Mouse (Mus musculus) megakaryocyte, embryonic 14.5 days (primary cell): ENCODE results near the gene Slc1a7. TPM values are rescaled to one million over a fixed set of nuclear protein-coding genes. Genes with fewer than 3 reads are reported as not detected.

Experiments used
- H3K27me3 ChIP-seq: replicated peaks from 2 replicates; pipeline ENCODE3; 2012; ENCODE audit warnings: inconsistent platforms
- H3K36me3 ChIP-seq: replicated peaks from 2 replicates; pipeline ENCODE3; 2012; ENCODE audit warnings: low read length, inconsistent platforms, mixed read lengths
- H3K4me1 ChIP-seq: 2 replicates; pipeline ENCODE4 v1.6.1; 2012; ENCODE audit warnings: inconsistent platforms
- H3K4me3 ChIP-seq: replicated peaks from 2 replicates; pipeline ENCODE3; 2012; ENCODE audit warnings: moderate library complexity, mild to moderate bottlenecking, inconsistent platforms
- H3K9me3 ChIP-seq: 2 replicates; pipeline ENCODE4 v1.6.1; 2012; ENCODE audit warnings: inconsistent platforms
- FLI1 ChIP-seq: IDR thresholded peaks from 2 replicates; pipeline ENCODE4 v1.6.1; 2012; ENCODE audit warnings: low read length, inconsistent platforms, mixed read lengths
- GATA1 ChIP-seq: IDR thresholded peaks from 3 replicates; pipeline ENCODE4 v1.6.1; 2012; ENCODE audit warnings: mixed read lengths, low read length, inconsistent platforms, borderline replicate concordance
- polyA plus RNA-seq: library from polyadenylated mRNA; stranded (reverse); fragments of >175 nt; gene quantifications from 2 replicates; pipeline ENCODE4 v1.2.3, GENCODE M21; 2012; ENCODE audit warnings: low replicate concordance; ENCODE audit not compliant: insufficient read depth

Gene Slc1a7
- polyA plus RNA-seq, 1 experiment = not detected

DNA sequence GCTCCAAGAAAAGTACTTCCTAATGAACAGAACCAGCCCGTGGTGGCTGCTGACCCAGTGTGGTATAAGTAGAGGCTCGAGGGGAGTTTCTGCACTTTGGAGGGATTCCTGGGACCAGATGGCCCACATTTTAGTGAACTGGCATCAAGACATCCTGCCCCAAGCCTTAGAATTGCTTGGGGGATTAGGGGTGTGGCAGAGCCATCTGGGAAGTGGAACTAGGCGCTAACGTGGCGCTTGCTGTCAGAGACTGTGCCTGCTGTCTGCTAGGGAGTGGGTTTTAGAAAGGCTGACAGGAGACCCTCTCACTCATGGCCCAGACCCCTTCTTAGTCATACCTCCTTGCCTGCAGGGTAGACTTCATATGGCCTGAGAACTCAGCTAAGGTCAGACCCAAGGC lies 17.7 kb downstream of the Slc1a7 start:
- Histone ChIP-seq H3K27me3 (peaks cover 68% of the 10 kb centered on the region), H3K9me3 (peaks cover 6% of the 10 kb centered on the region), H3K4me3 (no peak overlapping the region), H3K36me3 (no peaks in the 10 kb centered on the region), H3K4me1 (peaks cover 33% of the 10 kb centered on the region)
- TF ChIP-seq GATA1 (no peak), FLI1 (no peak)

DNA sequence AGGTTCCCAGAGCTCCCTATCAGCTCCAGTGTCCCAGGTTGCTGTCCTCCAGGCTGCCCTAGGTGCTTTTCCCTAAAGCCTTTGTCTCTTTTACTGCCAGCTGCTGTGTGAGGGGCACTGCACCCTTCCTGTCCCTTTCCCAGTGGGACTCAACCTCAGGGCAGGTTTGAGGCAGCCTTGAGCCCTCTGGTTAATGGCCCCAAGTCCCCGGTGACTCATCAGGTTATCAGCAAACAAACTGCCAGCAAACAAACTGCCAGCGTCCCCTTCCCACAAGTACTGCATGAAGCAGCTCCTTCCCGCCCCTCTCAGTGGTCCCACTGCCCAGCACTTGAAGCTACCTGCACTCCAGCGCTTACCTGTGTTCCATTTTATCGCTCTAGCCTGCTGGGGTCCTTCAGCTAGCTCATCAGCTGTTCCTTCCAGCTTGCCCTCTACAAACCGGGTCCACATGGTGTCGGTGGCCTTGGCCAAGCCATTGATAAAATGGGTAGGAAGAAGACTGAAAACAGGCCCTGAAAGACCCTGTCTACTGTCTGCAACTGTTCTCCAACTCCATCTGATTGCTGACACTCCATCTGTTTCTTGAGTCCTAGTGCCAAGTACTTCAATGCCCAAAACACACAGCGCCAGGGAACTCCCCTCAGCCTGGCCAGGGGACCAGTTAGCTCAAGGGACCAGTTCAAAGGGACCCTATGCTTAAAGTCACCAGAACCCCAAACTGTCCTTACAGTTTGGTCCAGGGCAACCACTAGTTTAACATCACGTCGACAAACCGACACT lies 18.4 kb downstream of the Slc1a7 start:
- H3K9me3 ChIP-seq = peaks cover 6% of the 10 kb centered on the region
- TF ChIP-seq FLI1 (no peak), GATA1 (no peak)
- no peaks in the 10 kb centered on the region for H3K36me3 ChIP-seq
- no peak overlapping the region for H3K4me3 ChIP-seq
- peaks cover 29% of the 10 kb centered on the region for H3K4me1 ChIP-seq
- H3K27me3 ChIP-seq = peaks cover 68% of the 10 kb centered on the region

DNA sequence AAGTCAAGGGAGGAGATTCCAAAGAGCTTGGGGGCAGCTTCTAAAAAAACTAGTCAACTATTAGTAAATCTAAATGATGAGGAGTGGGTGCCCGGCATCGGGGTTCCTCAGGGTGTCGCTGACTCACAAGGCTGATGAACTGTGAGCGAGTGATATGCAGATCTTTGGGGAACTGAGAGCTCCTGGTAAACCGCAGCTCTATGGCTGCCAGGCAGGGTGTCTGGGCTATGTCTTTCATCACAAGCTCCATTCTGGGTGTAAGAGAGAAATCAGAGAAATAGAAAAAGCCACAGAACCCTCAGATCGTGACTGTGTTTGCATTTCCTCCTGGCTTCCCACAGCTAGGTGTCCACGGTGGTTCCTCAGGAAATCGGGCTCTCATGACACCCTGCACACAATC lies 20.8 kb downstream of the Slc1a7 start:
- H3K4me3 ChIP-seq = no peak overlapping the region
- peaks cover 3% of the 10 kb centered on the region for H3K9me3 ChIP-seq
- TF ChIP-seq GATA1 (no peak), FLI1 (no peak)
- H3K27me3 ChIP-seq = peaks cover 85% of the 10 kb centered on the region
- H3K4me1 ChIP-seq = peaks cover 18% of the 10 kb centered on the region
- no peaks in the 10 kb centered on the region for H3K36me3 ChIP-seq

DNA sequence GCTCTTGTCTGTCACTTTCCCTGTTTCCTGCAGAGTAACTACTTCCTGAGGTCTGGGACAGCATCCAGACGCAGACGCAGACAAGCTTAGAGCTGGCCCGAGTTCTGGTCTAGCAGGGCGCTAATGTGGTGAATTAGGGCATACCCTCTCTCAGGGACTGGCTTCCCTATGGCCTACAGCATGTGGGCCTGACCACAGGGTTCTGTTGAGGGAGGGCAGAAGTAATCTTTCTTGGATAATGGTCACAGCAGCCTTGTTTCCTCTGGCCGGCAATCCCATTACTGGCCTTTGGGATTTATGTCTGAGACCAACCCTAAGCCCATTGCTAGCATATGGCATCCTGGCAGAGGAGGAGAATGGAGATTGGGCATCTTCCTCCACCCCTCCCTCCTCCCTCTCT lies 22.7 kb downstream of the Slc1a7 start:
- H3K4me1 ChIP-seq = peaks cover 21% of the 10 kb centered on the region
- H3K4me3 ChIP-seq = no peak overlapping the region
- TF ChIP-seq GATA1 = no peak
- no peak for TF ChIP-seq FLI1
- H3K36me3 ChIP-seq = no peaks in the 10 kb centered on the region
- H3K27me3 ChIP-seq = peaks cover 89% of the 10 kb centered on the region
- peaks cover 18% of the 10 kb centered on the region for H3K9me3 ChIP-seq

DNA sequence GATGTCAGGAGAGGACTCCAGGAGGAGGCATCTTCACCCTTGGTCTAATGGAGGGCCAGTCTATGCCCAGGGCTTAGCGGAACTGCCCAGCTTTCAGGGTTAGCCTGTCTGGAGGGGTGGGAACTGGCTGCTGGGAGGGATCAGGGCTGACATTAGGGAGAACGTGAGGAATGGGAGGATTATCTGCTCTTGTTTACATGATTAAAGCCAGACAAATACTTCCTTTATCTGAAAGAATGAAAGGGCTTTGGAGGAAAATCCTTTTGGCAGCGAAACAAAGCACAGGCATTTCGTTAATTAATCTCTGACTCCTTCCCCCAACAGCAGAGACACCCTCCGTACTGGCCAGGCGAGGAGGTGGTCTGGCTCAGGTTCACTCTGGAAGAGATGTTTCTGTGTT lies 23.7 kb downstream of the Slc1a7 start:
- H3K27me3 ChIP-seq = peaks cover 88% of the 10 kb centered on the region

DNA sequence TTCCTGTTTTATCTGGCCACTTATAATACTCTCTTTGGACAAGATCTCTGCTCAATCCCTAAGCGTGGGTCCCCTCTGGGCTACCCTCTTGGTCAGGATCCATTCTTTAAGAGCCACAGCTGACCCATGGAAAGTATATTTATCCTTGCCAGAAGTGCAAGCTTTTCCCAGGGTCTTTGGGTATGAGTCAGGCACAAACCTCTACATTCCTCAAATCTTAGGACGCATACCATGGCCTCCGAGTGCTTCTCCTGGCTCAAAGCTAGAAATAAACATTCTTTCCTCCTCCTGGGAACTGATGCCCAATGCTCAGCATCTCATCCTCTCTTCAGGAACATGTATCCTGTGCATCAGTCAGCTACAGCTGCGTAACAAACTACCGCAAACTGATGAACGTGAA lies 26.9 kb downstream of the Slc1a7 start:
- peaks cover 18% of the 10 kb centered on the region for H3K9me3 ChIP-seq
- H3K36me3 ChIP-seq = no peaks in the 10 kb centered on the region
- H3K4me3 ChIP-seq = no peak overlapping the region
- H3K27me3 ChIP-seq = peaks cover 92% of the 10 kb centered on the region
- no peak for TF ChIP-seq GATA1
- H3K4me1 ChIP-seq = peaks cover 32% of the 10 kb centered on the region

More for the DNA sequence above, 23.7 kb downstream of the Slc1a7 start:
- no peak for TF ChIP-seq FLI1
- no peak for TF ChIP-seq GATA1
- Histone ChIP-seq H3K4me3 (no peak overlapping the region), H3K4me1 (peaks cover 24% of the 10 kb centered on the region), H3K9me3 (peaks cover 18% of the 10 kb centered on the region), H3K36me3 (no peaks in the 10 kb centered on the region)

DNA sequence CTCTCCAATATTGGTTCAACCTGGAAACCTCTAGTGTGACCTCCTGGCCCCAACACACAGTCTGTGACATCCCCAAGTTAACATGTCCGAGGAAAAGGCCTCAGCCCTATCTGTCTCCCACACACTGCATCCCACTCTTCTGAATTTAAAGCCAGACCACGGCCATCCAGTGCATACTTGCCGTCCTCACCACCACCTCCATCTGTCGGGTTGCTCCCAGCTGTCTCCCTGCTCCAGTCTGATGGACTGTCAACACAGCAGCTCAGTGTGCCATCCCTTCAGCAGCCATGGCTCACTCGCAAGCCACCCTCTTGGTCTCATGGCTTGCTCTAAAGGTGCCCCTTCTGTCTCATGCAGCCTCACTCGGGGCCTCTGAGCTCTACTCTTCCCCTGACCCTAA lies 27.6 kb downstream of the Slc1a7 start:
- H3K4me3 ChIP-seq = peak overlapping the region; percentile 48
- H3K4me1 ChIP-seq = peaks cover 27% of the 10 kb centered on the region
- peaks cover 86% of the 10 kb centered on the region for H3K27me3 ChIP-seq
- no peaks in the 10 kb centered on the region for H3K36me3 ChIP-seq
- peaks cover 18% of the 10 kb centered on the region for H3K9me3 ChIP-seq
- TF ChIP-seq FLI1 = no peak
- TF ChIP-seq GATA1 = no peak

DNA sequence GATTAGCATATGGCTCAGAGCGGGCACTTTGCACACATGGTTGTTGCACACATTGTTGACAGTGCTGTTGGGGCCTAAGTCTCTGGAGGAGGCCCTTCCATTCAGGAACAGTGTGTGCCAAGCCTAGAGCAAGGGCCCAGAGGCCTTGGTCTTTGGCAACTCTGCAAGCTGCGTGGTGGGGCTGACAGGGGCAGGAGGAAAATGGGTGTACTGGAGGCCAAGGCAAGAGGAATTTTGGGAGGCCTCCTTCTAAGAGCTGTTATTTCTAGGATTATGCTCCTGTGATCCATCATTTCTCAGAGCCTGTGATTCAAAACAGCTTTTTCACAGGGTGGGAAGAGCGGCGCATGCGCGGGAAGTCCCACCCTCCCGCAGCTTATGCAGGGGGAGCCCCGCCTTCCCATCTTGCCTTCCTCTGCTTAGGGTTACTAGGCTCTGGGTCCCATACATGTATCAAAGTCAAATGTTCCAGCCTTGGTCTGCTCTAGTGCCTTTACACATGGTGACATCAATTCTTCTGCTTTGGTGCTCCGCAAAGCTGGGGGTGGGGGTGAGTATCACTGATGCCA lies 28.4 kb downstream of the Slc1a7 start:
- Histone ChIP-seq H3K27me3 (peaks cover 84% of the 10 kb centered on the region), H3K4me1 (peaks cover 23% of the 10 kb centered on the region), H3K9me3 (peaks cover 18% of the 10 kb centered on the region), H3K4me3 (no peak overlapping the region), H3K36me3 (no peaks in the 10 kb centered on the region)
- TF ChIP-seq FLI1 = no peak

DNA sequence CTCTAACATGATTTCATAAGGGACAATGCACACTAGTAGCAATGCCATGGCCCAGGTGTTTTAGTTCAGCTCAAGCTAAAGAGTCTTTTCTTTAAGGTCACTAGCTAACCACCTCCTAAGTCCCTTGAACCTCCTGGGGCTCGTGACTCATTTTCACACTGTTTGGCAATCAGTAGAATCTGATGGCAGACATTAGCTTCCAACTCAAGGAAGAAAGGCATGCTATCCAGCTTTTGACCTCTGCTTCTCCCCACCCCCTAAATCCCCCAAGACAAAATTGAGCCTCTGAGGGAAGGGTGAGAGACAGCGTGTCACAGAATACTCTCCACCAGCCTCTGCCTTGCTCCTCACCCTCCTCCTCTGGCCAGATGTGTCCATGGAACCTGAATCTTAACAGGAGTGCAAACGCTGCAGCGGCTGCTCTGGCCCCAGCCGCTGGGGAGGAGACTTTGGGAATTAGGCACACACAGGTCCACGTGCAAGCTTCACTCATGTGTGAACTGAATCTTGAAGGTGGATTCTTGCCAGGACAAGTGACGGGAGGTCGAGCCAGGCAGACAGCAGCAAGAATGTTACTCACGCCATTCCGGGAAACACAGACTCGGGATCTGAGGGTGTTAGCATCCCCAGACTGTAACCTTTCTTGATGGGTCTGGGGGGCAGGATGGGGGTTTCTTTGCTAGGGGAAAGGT lies 30.7 kb downstream of the Slc1a7 start:
- Histone ChIP-seq H3K9me3 (peaks cover 17% of the 10 kb centered on the region), H3K27me3 (peaks cover 75% of the 10 kb centered on the region), H3K4me3 (no peak overlapping the region), H3K4me1 (peaks cover 23% of the 10 kb centered on the region), H3K36me3 (no peaks in the 10 kb centered on the region)
- no peak for TF ChIP-seq FLI1
- TF ChIP-seq GATA1 = no peak

DNA sequence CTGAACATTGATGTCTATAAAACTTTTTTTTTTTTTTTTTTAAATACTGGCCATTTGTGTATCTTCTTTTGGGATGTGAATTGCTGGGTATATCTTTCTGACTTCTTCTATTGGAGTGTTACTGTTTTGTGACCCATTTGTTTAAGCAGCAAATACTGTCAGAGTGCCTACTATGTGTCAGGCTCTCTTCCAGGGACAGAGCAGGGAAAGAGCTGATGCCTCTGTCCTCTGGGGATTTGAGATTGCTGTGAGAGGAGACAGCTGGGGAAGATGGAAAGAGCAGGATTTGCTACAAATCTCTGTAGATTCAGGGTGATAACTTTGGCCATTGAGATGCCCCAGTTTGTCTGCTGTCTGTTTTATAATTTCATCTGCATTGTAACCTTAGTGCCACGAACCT lies 31.2 kb downstream of the Slc1a7 start:
- peaks cover 11% of the 10 kb centered on the region for H3K9me3 ChIP-seq
- H3K4me1 ChIP-seq = peaks cover 23% of the 10 kb centered on the region
- TF ChIP-seq FLI1 (no peak), GATA1 (no peak)
- no peaks in the 10 kb centered on the region for H3K36me3 ChIP-seq
- H3K4me3 ChIP-seq = no peak overlapping the region
- peaks cover 75% of the 10 kb centered on the region for H3K27me3 ChIP-seq
